Mouse (Mus musculus) adrenal gland, postnatal 36 days (tissue): ENCODE data around the gene Nrp2. TPM values are rescaled to one million over a fixed set of nuclear protein-coding genes. Genes with fewer than 3 reads are reported as not detected.

ENCODE experiments used
- DNase-seq, 2 experiments: peaks; one replicate each; pipeline ENCODE4 v3.0.0; 2021; ENCODE audit warnings: mixed read lengths in 1 of 2
- long read RNA-seq, 2 experiments: library from polyadenylated mRNA; stranded (forward); transcript quantifications; one replicate each; pipeline ENCODE4 v2.0.0; 2021; ENCODE audit warnings: borderline sequencing depth in 2 of 2
- total RNA-seq, 2 experiments: library from RNA; stranded (reverse); gene quantifications; 2 replicates each; pipeline ENCODE4 v1.2.3; 2021

Gene Nrp2
- 10 to 100 TPM; 36.7 to 37.9 TPM for total RNA-seq
- long read RNA-seq, experiment 1, partial matches to known transcripts: 5 of 8 reads
- long read RNA-seq, experiment 1, other reads (novel, unspliced or antisense): 3 of 8 reads
- long read RNA-seq, experiment 2, full-length matches to known transcripts: 1 of 6 reads
- long read RNA-seq, experiment 2, partial matches to known transcripts: 3 of 6 reads
- long read RNA-seq, experiment 2, other reads (novel, unspliced or antisense): 2 of 6 reads

GRCm38 (mm10) chr1:62703158-62704116, at the start of gene Nrp2:
Nrp2 (plus strand) TSS chr1:62703285.
- DNase-seq: peak; percentile 91 to 94

- no peak for DNase-seq
Observed at GRCm38 (mm10) chr1:62654436-62654835, 48.6 kb upstream of the Nrp2 start.

GRCm38 (mm10) chr1:62664960-62665645, 38.0 kb upstream of the Nrp2 start:
- DNase-seq: peak; percentile 34 to 53

- peak; percentile 10 to 11 for DNase-seq
Observed at GRCm38 (mm10) chr1:62665771-62666730, 37.0 kb upstream of the Nrp2 start.

- DNase-seq: no peak
Observed at GRCm38 (mm10) chr1:62666780-62667179, 36.3 kb upstream of the Nrp2 start.

- DNase-seq: no peak
Observed at GRCm38 (mm10) chr1:62678611-62679344, 24.3 kb upstream of the Nrp2 start.

- no peak for DNase-seq
Observed at GRCm38 (mm10) chr1:62679466-62679865, 23.6 kb upstream of the Nrp2 start.

GRCm38 (mm10) chr1:62682456-62683385, 20.4 kb upstream of the Nrp2 start:
- no peak for DNase-seq

- DNase-seq: no peak
Observed at GRCm38 (mm10) chr1:62683498-62683897, 19.6 kb upstream of the Nrp2 start.

- no peak for DNase-seq
Observed at GRCm38 (mm10) chr1:62687511-62687910, 15.6 kb upstream of the Nrp2 start.

GRCm38 (mm10) chr1:62691175-62691574, 11.9 kb upstream of the Nrp2 start:
- DNase-seq: no peak

- DNase-seq: no peak
Observed at GRCm38 (mm10) chr1:62696312-62696982, 6.6 kb upstream of the Nrp2 start.

- peak in 1 of 2 experiments; percentile 42 for DNase-seq
Observed at GRCm38 (mm10) chr1:62696983-62697341, 6.1 kb upstream of the Nrp2 start.

- no peak for DNase-seq
Observed at GRCm38 (mm10) chr1:62697353-62697752, 5.7 kb upstream of the Nrp2 start.

GRCm38 (mm10) chr1:62699801-62700200, 3.3 kb upstream of the Nrp2 start:
- DNase-seq: no peak

- peak; percentile 84 to 89 for DNase-seq
Observed at GRCm38 (mm10) chr1:62701065-62701921, 1.8 kb upstream of the Nrp2 start.

- DNase-seq: peak in 1 of 2 experiments; percentile 44
Observed at GRCm38 (mm10) chr1:62702743-62703142, 342 bp upstream of the Nrp2 start.
